Mouse (Mus musculus): Measurements from ENCODE around the gene Fcer1g.
A peak's percentile ranks its signal among the peaks of the same experiment; 100 is the strongest.

DNA sequence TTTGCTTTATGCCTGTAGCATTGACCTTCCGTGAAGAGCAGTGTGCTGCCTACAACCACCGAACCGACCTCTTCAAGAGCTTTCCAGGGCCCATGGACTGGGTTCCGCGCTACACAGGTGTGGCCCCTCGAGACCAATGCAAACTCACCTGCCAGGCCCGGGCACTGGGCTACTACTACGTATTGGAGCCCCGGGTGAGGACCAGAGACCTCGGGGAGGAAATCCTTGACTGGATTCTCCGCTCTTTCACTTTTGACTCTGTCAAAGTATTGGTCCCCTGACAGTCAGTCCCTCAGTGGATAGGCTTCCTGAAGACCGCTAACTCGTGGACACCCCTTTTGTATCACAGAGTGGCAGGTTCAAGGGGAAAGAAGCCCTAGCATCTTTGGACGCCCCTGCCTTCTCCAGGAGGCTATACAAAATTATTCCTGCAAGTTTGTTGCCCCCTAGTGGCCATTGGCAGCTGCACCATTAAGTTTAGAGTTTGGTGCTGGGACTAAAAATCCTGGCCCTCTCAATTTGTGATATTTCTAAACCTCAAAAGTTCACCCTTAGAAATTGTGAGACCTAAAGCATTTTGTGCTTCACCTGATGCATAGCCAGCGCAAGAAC, 22.9 kb upstream of the Fcer1g start:
- TF ChIP-seq CTCF (IDR thresholded peaks at IDR 0.05; ENCODE audit: borderline replicate concordance, extremely low read depth, insufficient read depth, insufficient read length) (peak; percentile 82), POLR2A (IDR thresholded peaks at IDR 0.05; ENCODE audit: borderline replicate concordance, extremely low read depth, insufficient read depth, insufficient read length, poor library complexity, severe bottlenecking) (no peak)
